Comparison of ENCODE assay signal across 27 mouse cellular contexts in genomic region chrX:129410079-129410478, GRCm38 (mm10).
"Had no signal": no experiment of that assay in that cellular context is flagged by ENCODE, and none has a peak within 500 bp of the region (broad histone marks: within the 10 kb centered on the region; RNA-seq: fewer than 3 reads in every experiment).

No protein-coding gene starts in this region.

- H3K9me3 ChIP-seq: limb, embryonic 10.5 days; limb, embryonic 12.5 days; limb, embryonic 13.5 days; limb, embryonic 15.5 days; liver, embryonic 12.5 days; liver, embryonic 13.5 days; liver, embryonic 15.5 days; lung, embryonic 15.5 days; megakaryocyte, embryonic 14.5 days; midbrain, embryonic 10.5 days; midbrain, embryonic 12.5 days; midbrain, embryonic 13.5 days; midbrain, embryonic 15.5 days had no signal

- H3K36me3 ChIP-seq: limb, embryonic 10.5 days; limb, embryonic 12.5 days; limb, embryonic 13.5 days; limb, embryonic 15.5 days; liver, embryonic 12.5 days; liver, embryonic 13.5 days; liver, embryonic 15.5 days; lung, embryonic 15.5 days; midbrain, embryonic 10.5 days; midbrain, embryonic 12.5 days; midbrain, embryonic 13.5 days; midbrain, embryonic 15.5 days had no signal

- DNase-seq: left cerebral cortex, postnatal 4 days; liver; liver, embryonic 13.5 days; liver, postnatal 0 days; lung, adult 18-20 months; lung, adult 2 months; lung, embryonic 14.5 days; lung, postnatal 10 days; lung, postnatal 14 days; lung, postnatal 36 days; lung, postnatal 4 days; midbrain, embryonic 14.5 days had no signal

- H3K9ac ChIP-seq: limb, embryonic 12.5 days; limb, embryonic 13.5 days; limb, embryonic 15.5 days; liver, embryonic 12.5 days; liver, embryonic 13.5 days; liver, embryonic 14.5 days; liver, embryonic 15.5 days; liver, postnatal 0 days; lung, embryonic 14.5 days; lung, embryonic 15.5 days; midbrain, embryonic 12.5 days; midbrain, embryonic 13.5 days; midbrain, embryonic 15.5 days had no signal

- H3K27ac ChIP-seq: limb, embryonic 10.5 days; limb, embryonic 12.5 days; limb, embryonic 13.5 days; limb, embryonic 15.5 days; liver, embryonic 12.5 days; liver, embryonic 13.5 days; liver, embryonic 14.5 days; liver, embryonic 15.5 days; lung, embryonic 15.5 days; macrophage; midbrain, embryonic 10.5 days; midbrain, embryonic 12.5 days; midbrain, embryonic 13.5 days; midbrain, embryonic 15.5 days had no signal

- H3K27me3 ChIP-seq: limb, embryonic 12.5 days; limb, embryonic 13.5 days; limb, embryonic 15.5 days; liver, embryonic 12.5 days; liver, embryonic 13.5 days; liver, embryonic 15.5 days; lung, embryonic 15.5 days; megakaryocyte, embryonic 14.5 days; midbrain, embryonic 12.5 days; midbrain, embryonic 13.5 days; midbrain, embryonic 15.5 days had no signal

- H3K4me3 ChIP-seq: limb, embryonic 10.5 days; limb, embryonic 12.5 days; limb, embryonic 13.5 days; limb, embryonic 15.5 days; liver, embryonic 12.5 days; liver, embryonic 13.5 days; liver, embryonic 15.5 days; lung, embryonic 15.5 days; megakaryocyte, embryonic 14.5 days; midbrain, embryonic 10.5 days; midbrain, embryonic 12.5 days; midbrain, embryonic 13.5 days; midbrain, embryonic 15.5 days; myocyte had no signal

- H3K4me1 ChIP-seq: limb, embryonic 10.5 days; limb, embryonic 12.5 days; limb, embryonic 13.5 days; limb, embryonic 15.5 days; liver, embryonic 12.5 days; liver, embryonic 13.5 days; liver, embryonic 15.5 days; lung, embryonic 15.5 days; megakaryocyte, embryonic 14.5 days; midbrain, embryonic 10.5 days; midbrain, embryonic 12.5 days; midbrain, embryonic 13.5 days; midbrain, embryonic 15.5 days had no signal
